Mouse (Mus musculus) cerebellum, adult 11-12 months (tissue): ENCODE data around the gene Mgat3.

ENCODE experiments used
- DNase-seq: peaks from one replicate; pipeline ENCODE4 v3.0.0; 2022

Mgat3 gene

DNA sequence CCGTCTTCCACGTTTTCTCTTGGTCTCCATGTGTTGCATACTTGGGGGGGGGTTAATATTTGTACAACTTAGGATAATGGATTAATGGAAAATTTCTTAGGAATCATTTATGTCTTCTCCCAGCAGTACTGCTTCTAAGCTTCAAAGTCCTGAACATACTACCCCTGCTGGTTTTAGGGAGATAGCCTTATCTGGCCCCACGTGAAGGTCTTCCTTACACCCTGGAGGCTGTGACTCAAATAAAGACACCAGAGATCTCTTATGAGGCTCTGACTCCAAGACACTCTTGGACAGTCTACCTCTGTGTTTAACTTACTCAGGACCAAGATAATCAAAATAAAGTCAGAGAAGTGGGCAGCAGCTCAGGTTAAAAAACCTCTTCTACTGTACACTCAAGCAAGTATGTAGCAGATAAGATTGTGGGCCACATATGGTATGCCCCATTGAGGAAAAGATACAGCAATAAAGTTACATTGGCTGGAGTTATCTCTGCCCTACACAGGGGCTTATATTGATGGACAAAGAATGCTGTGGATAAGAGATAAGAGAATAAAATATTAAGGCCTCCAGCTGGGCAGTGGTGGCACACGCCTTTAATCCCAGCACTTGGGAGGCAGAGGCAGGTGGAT is 8.7 kb downstream of the Mgat3 start:
- no peak for DNase-seq

DNA sequence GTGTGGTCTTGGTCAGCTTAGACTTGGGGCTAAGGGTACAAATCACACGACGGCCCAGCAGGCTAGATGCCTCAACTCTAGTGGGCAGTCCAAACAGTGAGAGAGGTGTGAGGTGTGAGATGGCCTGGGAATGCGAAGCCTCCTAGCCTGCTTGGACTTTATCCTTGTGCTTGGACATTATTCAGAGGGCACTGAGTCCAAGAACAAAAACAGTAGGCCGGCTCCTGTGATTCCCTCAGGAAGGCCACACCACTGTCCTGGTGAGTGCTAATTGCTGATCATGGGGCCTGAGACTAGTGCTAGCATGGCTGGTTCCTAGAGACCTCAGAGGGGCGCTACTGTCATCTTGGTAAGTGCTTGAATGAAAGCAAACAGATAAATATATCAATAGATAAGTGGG is 15.4 kb downstream of the Mgat3 start:
- no peak for DNase-seq

DNA sequence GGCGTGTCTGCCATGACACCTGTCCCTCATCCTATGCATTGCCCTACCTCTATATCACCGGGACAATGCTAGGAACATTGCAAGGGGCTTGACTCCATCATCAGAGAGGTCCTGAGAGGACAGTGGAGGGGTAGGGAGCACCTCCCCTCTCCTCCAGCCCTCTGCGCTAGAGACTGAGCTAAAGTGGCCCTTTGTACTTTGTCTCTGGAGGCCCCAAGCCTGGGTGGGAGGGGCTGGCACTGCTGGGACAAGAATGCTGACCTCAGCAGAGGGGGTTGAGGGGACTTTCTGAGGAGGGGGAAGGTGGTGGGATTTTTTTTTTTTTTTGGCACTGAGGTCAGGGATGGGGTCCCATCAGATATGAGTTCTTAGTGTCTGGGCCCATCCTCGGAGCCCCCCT is 16.6 kb downstream of the Mgat3 start:
- DNase-seq = no peak

DNA sequence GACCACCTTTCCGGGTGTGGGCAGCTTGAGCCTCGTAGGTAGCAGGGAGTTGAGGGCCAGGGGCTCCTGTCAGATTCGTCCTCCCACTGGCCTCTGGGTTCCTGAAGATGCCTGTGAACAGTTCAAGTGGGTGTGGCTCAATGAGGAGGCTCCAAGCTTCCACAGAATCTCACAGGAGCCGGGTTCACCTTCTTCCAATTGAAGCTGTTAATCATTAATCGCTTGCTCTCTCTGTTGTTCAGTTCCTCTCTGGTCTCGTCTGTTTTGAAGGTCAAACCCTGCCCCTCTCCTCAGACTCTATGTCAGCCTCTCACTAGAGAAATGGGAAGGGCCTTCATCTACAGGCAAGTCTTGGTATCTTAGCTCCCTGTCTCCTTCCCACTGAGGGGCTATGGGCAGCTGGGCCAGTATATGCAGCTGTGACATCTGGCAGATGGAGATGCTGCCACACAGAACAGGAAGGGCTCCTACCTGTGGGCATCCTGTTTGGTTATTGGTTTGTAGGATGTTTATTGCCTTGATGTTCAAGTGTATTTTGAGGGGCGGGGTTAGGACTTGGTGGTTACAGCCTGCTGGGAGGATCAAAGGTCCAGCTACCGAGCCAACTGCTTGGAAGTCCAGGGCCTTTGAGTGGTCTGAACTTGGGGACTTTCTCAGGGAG is 18.2 kb downstream of the Mgat3 start:
- no peak for DNase-seq

DNA sequence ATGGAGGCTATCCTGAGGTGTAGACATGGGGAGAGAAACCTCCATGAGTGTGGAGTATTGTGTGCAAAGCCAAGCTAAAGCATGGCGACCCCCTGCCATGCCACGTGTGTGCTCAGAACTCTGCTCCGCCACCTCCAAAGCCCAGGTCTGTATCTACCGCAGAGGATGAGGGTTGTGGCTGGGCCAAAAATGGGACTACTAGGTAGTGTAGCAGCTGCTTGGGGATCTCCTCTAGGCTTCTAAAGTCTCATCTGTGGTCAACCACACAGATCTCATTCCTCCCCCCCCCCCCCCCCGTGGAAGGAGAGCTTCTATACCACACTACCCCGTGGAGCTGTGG is 18.7 kb downstream of the Mgat3 start:
- no peak for DNase-seq

DNA sequence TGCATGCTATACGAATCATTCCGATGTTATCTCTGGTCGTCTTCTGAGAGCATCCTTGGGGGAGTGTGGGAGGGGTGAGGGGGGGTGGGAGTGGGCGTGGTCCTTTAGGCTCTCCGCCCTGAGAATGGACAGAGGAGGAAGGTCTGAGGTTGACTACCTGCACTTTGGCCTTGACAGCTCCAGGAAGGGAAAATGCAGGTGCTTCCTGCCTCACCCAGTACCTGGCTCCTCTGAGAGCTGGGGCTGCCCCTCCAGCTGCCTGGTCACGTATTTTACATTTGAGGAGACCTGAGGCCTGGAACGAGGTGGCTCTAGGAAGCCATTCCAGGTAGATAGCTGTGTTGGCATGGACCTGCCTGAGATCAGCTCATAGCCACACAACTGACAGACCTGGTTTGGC is 19.3 kb downstream of the Mgat3 start:
- DNase-seq = no peak

DNA sequence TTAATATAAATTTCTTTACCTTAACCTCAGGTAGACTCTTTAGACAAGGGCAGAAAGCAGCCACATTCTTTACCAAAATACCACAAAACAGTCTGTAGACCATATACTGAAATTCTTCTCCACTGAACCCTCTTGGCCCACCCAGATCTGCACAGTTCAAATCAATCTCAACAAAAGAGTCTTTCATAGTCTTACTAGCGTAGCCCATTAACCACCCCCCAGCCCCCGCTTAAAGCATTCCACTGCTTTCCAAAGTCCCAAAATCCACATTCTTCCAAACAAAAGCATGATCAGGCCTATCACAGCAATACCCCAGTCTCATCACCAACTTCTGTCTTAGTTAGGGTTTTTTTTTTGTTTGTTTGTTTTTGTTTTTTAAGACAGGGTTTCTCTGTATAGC is 26.0 kb downstream of the Mgat3 start:
- DNase-seq = no peak

DNA sequence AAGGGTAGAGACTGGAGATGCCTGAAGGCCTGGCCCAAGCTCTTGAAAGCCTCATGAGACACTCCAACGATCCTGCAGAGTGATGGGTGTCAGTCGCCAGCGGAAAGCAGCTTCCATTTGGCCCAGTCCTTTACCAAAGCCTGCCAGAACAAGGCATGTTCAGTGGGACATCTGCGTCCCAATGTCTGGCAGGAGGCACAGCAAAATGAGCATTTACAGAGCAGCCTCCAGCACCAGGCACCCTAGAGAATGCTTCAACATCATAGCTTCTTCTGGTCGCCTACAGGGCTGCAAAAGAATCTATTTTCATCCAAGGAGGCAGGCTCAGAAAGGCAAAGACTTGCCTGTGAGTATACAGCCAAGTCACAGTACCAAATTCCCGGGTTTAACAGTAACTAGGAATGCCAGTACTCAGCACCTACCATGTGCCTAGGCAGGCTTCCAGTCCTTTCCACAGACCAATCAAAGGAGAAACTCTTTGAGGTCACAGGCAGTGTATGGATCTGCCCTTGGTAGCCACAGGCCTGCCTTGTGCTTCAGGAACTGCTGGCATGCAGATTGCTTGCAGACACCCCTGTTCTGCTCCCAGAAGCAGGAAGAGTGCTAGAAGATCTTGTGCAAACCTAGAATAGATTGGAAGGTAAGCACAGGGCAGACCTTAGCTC is 28.7 kb downstream of the Mgat3 start:
- no peak for DNase-seq

DNA sequence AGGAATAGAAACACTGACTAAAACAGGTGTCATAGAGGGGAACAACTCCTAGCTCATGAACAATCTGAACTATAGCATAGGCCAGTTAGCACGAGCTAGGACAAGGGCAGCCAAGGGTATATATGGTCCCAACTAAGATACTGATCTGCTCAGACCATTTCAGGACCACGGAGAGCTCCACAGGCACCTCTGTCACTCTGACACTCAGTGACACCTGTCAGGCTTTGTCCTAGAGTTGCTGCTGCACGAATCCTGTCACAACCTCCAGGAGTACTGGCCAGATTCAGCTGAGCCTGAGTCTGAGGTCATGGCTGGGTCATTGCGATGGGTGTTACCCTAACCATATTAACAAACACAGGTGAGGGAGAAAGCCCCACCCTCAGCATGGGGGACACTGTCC is 29.9 kb downstream of the Mgat3 start:
- no peak for DNase-seq

DNA sequence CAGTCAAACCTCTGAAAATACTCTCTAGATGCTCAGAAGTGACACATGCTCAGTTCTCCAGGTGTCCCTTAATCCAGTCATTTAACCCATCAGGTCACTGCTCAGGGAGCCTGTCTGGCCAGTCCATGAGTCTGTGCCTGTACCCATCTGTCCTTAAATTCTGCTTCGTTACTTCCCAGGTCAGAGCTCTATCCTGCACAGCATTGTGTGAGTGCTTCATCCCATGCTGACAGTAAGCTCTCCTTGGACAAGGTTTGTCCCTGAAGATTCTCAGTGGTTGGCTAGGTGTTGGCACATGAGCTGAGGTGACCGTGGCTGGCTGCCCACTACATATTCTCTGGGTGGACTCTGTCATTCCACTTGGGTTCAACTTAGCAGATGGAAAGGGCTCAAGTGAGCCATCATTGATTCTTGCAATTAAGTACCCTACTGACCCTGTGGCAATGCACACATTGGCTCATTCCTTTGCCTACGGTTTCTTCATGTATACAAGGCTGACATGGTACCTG is 32.6 kb downstream of the Mgat3 start:
- no peak for DNase-seq

DNA sequence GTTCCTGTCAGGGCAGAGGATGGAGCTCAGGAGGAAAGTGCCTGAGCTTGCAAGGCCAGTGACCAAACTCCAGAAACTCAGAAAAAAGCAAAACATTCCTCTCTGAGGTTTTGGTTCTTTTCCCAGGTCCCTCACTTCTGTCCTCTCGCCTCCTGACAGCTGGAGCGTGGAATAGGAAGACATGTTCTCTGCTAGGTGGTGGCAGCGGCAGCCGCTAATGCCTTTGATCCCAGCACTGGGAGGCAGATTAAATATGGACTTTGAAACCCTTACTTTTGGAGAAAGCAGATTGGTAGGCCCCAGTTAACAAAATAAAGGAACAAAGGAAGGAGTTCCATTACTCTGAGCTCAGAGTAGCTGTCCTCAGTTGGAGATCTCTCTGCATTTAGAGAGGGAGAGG is 34.9 kb downstream of the Mgat3 start:
- DNase-seq = no peak

DNA sequence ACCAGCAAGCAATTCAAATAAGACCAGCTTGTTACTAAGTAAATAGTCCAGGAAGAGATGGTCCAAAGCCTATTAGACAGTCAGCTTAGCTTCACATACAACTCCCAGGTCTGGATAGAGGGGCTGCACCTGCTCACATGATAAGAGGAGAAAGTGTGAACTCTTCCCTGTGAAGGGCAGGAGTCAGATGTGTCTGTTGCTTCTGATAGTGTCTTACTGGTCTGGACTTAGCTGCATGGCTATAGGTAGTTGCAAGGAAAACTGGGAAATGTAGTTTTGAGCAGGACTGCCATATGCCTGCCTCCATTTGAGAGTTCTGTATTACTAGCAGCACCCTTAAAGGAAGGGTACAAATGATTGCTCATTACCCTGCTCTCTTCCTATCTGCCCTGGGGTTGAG is 40.2 kb downstream of the Mgat3 start:
- no peak for DNase-seq

DNA sequence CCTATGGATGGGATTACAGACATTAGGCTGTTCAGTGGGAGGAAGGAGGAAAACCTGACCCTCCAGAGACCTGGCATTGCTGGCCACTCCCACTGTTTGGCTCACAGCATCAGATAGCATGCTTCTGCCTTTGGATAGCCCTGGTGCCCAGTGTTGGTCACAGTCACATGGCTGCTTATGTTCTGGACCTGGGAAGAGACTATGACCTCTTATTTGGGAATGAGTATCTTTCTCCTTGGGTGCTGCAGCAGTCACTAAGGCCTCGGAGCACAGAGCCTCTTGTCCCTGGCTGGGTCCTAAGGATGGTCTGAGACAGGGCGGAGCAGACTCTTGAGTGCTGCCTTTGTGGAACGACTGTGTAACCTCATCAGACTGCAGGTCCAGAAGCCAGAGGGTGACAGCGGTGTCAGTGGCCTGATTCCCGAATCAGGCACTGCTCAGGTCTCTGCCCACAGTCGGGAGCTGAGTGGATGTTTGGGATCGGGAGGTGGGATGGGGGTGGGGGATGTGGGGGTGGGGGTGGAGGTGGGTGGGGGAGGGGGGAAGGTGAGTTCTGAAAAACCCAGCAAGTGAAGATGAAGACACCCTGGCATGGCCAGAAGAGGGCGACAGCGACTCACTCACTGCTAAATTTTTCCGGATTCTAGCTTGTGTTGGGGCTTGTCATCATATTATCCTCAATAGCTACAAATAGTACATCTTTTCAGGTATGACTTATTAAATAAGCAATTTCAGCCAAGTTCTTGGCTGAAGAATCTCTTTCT is 42.4 kb downstream of the Mgat3 start:
- DNase-seq = no peak

DNA sequence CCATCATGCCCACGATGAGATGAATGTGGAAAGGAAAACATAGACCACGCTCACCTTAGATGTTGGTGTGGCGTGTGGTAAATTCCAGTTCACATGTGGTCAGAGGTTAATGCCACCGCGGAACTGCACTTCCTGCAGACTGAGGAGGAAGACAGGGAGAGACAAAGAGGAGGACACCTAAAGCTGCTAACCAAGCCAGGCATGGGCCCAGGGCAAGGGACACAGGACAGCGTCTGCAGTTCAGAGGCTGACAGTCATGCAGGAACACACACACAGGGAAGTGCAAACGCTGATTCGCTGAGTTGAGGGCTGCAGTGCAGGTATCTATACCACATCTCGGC is 42.9 kb downstream of the Mgat3 start:
- DNase-seq = no peak

DNA sequence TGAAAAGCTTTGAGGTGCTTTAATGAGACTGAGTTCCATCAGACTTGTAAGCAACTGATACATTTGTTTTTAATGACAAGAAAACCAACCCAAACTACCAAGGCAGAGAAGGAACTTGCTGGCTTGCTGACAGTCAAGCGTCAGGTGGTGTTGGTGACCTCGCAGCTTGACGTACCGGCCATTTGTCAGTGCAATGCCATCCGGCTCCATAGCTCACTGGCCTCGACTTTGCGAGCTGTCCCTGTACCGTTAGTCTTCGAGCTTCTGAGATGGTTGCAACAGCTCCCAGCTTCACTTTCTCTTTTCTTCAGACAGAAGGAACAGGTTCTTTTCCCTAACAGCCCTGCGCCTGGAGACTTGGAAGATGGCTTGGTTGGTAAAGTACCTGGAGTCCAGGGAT is 44.0 kb downstream of the Mgat3 start:
- no peak for DNase-seq

DNA sequence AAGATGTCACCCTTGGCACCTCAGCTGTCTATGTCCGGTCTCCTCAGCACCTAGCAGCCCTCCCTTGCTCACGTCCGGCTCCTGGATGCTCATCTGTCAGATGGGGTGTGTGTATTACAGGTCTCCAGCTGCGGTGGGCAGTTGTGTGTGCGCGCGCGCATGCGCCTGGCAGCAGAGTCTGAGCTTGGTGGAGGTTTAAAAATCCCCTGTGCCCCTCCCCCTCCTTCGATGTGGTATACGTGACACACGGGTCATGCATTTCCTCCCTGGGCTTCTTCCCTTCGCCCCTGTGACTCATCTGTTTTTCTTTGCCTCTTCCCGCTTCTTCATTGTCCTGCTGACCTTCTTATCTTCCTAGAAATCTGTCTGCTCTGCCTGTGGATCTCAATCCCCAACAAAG is 45.7 kb downstream of the Mgat3 start:
- DNase-seq = no peak

DNA sequence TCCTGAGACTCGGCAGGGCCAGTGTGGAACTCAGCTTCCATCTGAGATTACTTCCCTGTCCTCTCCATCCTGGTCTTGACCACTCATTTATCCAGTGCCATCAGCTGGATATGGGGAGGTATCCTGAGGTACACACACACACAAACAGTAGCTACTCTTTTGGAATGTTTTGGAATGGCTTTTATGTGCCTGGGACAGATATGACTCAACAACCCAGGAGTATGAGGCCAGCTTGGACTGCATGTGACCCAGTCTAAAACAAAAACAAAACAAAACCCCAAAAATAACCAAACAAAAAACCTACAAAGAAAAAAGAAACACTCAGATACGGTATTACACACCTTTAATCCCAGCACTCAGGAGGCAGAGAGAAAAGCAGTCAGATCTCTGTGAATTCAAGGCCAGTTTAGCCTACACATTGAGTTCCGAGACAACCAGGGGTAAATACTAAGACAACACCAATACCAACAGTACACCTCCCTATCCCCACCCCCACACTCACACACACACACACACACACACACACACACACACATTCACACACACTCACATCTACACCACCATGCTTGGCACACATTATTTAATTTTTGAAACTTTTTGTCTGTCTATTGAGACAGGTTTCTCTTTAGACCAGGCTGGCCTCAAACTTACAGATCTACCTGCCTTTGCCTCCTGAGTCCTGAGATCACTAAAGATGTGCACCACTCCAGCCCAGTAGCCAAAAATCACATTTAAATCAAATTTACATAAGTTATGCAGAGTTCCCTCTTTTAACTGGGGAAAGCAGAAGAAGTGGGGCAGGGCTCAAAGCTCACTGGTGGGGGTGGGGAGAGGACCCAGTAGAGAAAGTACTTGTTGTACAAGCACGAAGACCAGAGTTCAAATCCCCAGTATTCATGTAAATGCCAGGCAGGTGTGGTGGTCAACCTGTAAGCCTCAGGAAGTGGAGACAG is 46.5 kb downstream of the Mgat3 start:
- DNase-seq = no peak

DNA sequence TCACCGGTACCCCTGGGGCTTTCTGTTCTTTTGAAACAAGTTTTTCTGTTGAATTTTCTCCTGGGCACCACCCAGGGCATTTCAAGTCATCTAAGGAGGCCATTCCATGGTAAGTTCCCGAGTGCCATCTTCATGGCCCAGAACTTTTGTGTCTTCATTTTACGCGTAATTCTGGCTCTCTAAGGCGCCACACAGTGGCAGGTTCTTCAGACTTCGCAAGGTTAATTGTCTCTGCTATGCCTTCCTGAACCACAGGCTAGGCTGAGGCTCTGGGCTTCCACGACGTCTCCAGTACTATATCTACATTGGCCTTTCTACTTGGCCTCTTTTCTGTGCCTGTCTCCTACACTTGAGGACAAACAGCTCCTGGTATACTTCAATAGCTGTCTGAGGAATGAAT is 47.5 kb downstream of the Mgat3 start:
- DNase-seq = no peak

DNA sequence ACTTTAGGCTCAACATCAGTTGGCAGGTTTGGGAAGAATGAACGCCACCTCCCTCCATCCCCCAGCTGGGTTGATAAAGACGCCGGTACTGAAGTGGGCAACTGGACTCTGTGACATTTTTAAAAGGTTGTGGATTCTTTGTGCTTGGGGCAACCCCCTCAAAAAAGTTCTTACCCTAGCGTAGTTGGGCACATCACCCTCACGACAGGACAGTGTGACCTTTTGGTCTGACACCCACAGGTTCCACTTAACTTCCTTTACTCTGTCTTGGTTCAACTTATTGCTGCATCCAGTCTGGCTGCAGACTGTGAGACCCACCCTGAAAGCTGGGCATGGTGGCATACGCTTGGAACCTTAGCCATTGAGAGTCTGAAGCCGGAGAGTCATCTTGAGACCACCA is 50.2 kb downstream of the Mgat3 start:
- DNase-seq = no peak

DNA sequence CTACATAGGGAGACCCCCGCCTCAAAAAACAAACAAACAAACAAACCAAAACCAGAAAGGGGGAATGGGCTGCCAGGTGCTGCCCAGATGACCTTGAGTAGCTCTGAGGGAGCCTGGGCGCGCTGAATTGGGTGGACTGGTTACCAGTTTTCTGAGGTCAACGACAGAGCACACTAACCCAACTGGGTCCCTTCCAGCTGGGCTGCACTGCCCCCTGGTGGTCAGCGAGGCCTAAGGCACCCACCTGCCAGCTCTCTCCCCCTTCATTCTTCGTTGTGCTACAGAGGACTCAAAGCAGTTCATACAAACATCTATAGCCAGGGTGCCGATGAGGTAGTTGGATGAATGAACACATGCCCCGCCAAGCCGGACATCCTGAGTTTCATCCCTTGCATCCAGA is 51.7 kb downstream of the Mgat3 start:
- peak; percentile 74 for DNase-seq

DNA sequence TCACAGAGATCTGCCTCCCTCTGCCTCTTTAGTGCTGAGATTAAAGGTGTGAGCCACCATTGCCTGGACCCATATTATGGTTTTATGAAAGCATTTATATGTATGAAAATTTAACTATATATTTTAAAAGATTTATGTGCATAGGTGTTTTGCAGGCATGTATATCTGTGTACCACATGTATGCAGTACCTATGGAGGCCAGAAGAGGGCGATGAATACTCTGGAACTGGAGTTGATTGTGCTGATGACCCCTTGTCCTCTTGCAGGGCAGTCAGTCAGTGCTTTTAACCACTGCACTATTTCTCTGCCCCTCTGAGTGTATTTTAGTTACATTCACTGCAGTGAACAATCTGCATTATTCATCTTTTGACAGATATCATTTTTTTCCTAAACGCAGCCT is 52.3 kb downstream of the Mgat3 start:
- DNase-seq = no peak

DNA sequence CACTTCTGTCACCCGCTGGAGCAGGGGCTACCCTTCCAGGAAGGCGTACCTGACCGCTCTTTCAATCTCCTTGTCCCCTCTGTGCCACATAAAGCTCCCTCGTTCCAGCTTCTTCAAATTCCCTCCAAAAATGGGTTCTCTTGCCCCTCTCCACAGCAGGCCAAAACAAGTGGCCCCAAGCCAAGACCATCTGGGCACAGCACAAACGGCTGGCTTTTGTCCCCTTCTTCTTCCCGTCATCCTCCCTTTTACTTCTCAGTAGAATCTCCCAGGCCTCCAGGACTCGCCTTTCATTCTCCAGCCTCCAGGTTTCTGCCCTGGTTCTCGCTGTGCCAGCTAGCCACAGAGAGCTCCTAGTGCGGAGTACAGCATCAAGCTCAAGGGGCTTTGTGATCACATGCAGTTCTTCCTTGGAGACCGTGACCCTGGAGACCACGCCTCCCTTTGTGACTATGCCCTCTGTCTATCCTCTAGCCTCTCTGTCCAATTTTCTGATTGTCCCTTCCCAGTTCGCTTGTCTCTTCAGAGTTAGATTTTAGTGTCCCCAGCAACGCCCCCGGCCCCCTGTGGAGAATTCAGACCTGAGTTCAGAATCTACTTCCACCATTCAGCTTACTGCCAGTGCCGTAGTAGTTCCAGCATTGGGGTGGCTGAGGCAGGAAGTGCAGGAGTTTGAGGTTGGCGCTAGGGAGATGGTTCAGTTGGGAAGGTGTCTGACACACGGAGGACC is 54.7 kb downstream of the Mgat3 start:
- DNase-seq = no peak
